Mouse (Mus musculus) midbrain, embryonic 16.5 days (tissue): Measurements from ENCODE around the gene Apoa4. TPM values are rescaled to one million over a fixed set of nuclear protein-coding genes. Genes with fewer than 3 reads are reported as not detected.
A peak's percentile ranks its signal among the peaks of the same experiment; 100 is the strongest.

Experiments
- ATAC-seq: fragments of 200-750 bp; cut with Nextera tagmentation; 2 replicates; pipeline ENCODE4 v1.8.0; 2017; ENCODE audit warnings: moderate TSS enrichment
- H3K27ac ChIP-seq: fragments of 300-500 bp; sonication (generic); 2 replicates; pipeline ENCODE4 v1.5.1; 2014; ENCODE audit warnings: mild to moderate bottlenecking, low read length, mixed read lengths
- H3K27me3 ChIP-seq: fragments of 300-500 bp; sonication (generic); 2 replicates; pipeline ENCODE4 v1.6.1; 2014; ENCODE audit warnings: low read depth, low read length, mixed read lengths; ENCODE audit not compliant: control insufficient read depth, insufficient read depth
- H3K36me3 ChIP-seq: fragments of 300-500 bp; sonication (generic); 2 replicates; pipeline ENCODE4 v1.6.1; 2014; ENCODE audit warnings: mild to moderate bottlenecking, low read length, moderate library complexity, mixed read lengths; ENCODE audit not compliant: control insufficient read depth, insufficient read depth
- H3K4me1 ChIP-seq: fragments of 300-500 bp; sonication (generic); 2 replicates; pipeline ENCODE4 v1.6.1; 2014; ENCODE audit warnings: mild to moderate bottlenecking, low read length, mixed read lengths; ENCODE audit not compliant: control insufficient read depth, insufficient read depth
- H3K4me2 ChIP-seq: fragments of 300-500 bp; sonication (generic); 2 replicates; pipeline ENCODE4 v1.6.1; 2014; ENCODE audit warnings: mild to moderate bottlenecking, low read length, mixed read lengths
- H3K4me3 ChIP-seq: fragments of 300-500 bp; sonication (generic); 2 replicates; pipeline ENCODE4 v1.5.1; 2014; ENCODE audit warnings: low read depth, mild to moderate bottlenecking, low read length, moderate library complexity, mixed read lengths
- H3K9ac ChIP-seq: fragments of 300-500 bp; sonication (generic); 2 replicates; pipeline ENCODE4 v1.6.1; 2014; ENCODE audit warnings: low read depth, low read length, mixed read lengths
- H3K9me3 ChIP-seq: fragments of 300-500 bp; sonication (generic); replicated peaks from 2 replicates; pipeline ENCODE4 v1.6.1; 2014; ENCODE audit warnings: mild to moderate bottlenecking, low read length, mixed read lengths; ENCODE audit not compliant: control insufficient read depth, poor library complexity, severe bottlenecking
- WGBS: fragments of 180-500 bp; shearing (Covaris S2); extraction: QIAGEN DNeasy Blood & Tissue Kit; methylation state at CpG from one replicate; pipeline ENCODE4 v1.1.7; 2014; 5-methylcytosine and 5-hydroxymethylcytosine counted together
- polyA plus RNA-seq: library from polyadenylated mRNA; unstranded; fragments of >200 nt; fragmentation: Nextera tagmentation; extraction: Ambion mirVana; gene quantifications from 2 replicates; pipeline ENCODE4 v1.2.1, GENCODE M21; 2015

Gene Apoa4
- polyA plus RNA-seq, 1 experiment from 2014 or later: not detected

DNA sequence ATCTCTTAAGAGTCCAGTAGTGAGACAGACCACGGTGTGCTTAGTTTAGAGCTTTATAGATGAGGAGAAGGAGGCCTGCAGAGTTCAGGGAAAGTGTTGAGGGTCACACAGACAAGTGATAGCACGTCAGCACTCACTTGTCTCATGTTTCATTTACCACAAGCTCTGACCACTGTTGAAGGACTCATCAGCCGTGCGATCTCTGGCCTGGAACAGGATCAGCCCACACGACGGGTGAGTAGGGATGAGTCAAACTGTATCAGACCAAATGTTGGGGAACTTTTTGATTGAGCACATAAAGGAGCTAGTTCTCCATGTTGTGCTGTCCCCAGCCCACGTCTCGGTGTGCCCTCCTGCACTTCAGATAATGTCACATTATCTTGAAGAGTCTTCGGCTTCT lies 34.0 kb downstream of the Apoa4 start:
- 94% methylated on average over 9 of the region's 9 CpGs for WGBS
- H3K4me3 ChIP-seq: no peak overlapping the region
- H3K4me2 ChIP-seq: no peak overlapping the region
- no peak for ATAC-seq
- H3K4me1 ChIP-seq: peaks cover 6% of the 10 kb centered on the region
- peaks cover 32% of the 10 kb centered on the region for H3K36me3 ChIP-seq
- H3K27me3 ChIP-seq: peaks cover 10% of the 10 kb centered on the region
- no peaks in the 10 kb centered on the region for H3K9me3 ChIP-seq
- no peak overlapping the region for H3K9ac ChIP-seq
- no peak overlapping the region for H3K27ac ChIP-seq

DNA sequence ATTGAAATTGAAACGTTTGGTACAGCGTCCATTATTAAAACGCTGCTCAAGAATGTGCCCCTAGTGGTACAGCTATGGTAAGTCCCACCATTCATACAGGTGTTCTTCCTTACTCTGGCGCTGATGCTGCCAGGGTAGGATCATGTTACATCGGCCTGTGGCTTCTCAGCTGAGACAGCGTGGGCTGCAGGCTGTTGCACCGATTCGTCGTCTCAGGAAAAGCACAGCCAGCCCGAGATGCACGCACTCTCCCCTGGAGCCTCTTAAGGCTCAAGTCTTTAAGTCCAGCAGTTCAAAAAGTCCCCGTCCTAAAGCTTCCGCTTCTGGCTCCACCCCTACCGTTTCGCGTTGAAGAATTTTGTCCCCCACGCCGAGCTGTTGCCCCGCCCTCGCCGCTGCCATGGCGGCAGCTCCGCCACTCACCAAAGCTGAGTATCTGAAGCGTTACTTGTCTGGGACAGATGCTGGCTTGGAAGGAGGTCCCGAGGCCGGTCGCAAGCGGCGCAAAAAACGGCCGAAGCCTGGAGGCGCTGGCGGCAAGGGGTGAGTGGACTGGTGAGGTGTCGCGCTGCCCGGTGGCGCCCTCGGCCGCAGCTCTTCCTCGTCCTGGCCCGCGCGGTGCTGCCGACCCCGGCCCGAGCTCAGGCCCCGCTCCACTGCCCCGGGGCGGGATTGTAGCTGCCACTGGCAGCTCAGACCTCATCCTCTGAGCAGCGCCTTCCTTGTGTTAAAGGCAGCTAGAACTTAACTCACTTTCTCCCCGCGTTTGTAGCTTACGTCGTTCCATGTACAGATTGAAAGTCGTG lies 42.3 kb downstream of the Apoa4 start, which contains the start of gene Bud13:
Gene Bud13, plus strand, starts transcription at position 378 of the 806 bp plus-strand sequence.
- ATAC-seq: peak; percentile 90
- H3K4me1 ChIP-seq: peaks cover 8% of the 10 kb centered on the region
- no peaks in the 10 kb centered on the region for H3K9me3 ChIP-seq
- peak within 1 kb of the TSS; percentile 81 for H3K27ac ChIP-seq
- peaks cover 38% of the 10 kb centered on the region for H3K36me3 ChIP-seq
- under 1% methylated on average over 55 of the region's 55 CpGs for WGBS
- peak within 1 kb of the TSS; percentile 89 for H3K9ac ChIP-seq
- H3K4me2 ChIP-seq: peak within 1 kb of the TSS; percentile 84
- peak within 1 kb of the TSS; percentile 91 for H3K4me3 ChIP-seq
- no peaks in the 10 kb centered on the region for H3K27me3 ChIP-seq

Other genes starting within 250 kb of the Apoa4 start
- 287 and 294 TPM in 2 replicates for gene Pafah1b2, start 228.0 kb upstream of the Apoa4 start, polyA plus RNA-seq
- 5.1 and 5.9 TPM in 2 replicates for gene Sik3, start 227.9 kb upstream of the Apoa4 start, polyA plus RNA-seq
- gene Apoa1, start 12.1 kb upstream of the Apoa4 start, polyA plus RNA-seq: 3.5 and 3.9 TPM in 2 replicates
- not detected in 2 replicates for gene Apoc3, start 5.1 kb upstream of the Apoa4 start, polyA plus RNA-seq
- gene Apoa5, start 27.9 kb downstream of the Apoa4 start, polyA plus RNA-seq: not detected in 2 replicates
- 58.7 and 63.4 TPM in 2 replicates for gene Zpr1, start 32.4 kb downstream of the Apoa4 start, polyA plus RNA-seq
- 17.3 and 17.6 TPM in 2 replicates for gene Bud13, start 42.3 kb downstream of the Apoa4 start, polyA plus RNA-seq
- gene 4931429L15Rik, start 79.3 kb downstream of the Apoa4 start, polyA plus RNA-seq: not detected in 2 replicates